Mouse (Mus musculus) lung, embryonic 15.5 days (tissue): Measurements from ENCODE around the gene Guca1b. TPM values are rescaled to one million over a fixed set of nuclear protein-coding genes. Genes with fewer than 3 reads are reported as not detected.
A peak's percentile ranks its signal among the peaks of the same experiment; 100 is the strongest.
"Not testable (repeated sequence)": the region's sequence is repeated elsewhere in the genome, so short reads cannot be mapped to it uniquely, and the experiment has no call there.

Source experiments
- ATAC-seq: fragments of 200-750 bp; cut with Nextera tagmentation; 2 replicates; pipeline ENCODE4 v1.8.0; 2017; ENCODE audit warnings: moderate number of reproducible peaks, borderline replicate concordance; ENCODE audit not compliant: low FRiP score, low TSS enrichment; ENCODE audit errors: extremely low read depth
- H3K27ac ChIP-seq: fragments of 300-500 bp; sonication (generic); 2 replicates; pipeline ENCODE4 v1.5.1; 2015; ENCODE audit warnings: moderate library complexity, mild to moderate bottlenecking, inconsistent platforms
- H3K27me3 ChIP-seq: fragments of 300-500 bp; sonication (generic); 2 replicates; pipeline ENCODE4 v1.6.1; 2015; ENCODE audit warnings: inconsistent platforms
- H3K36me3 ChIP-seq: fragments of 300-500 bp; sonication (generic); 2 replicates; pipeline ENCODE4 v1.6.1; 2015; ENCODE audit warnings: inconsistent platforms
- H3K4me1 ChIP-seq: fragments of 300-500 bp; sonication (generic); 2 replicates; pipeline ENCODE4 v1.6.1; 2015; ENCODE audit warnings: inconsistent platforms
- H3K4me2 ChIP-seq: fragments of 300-500 bp; sonication (generic); 2 replicates; pipeline ENCODE4 v1.6.1; 2015; ENCODE audit warnings: inconsistent platforms, mild to moderate bottlenecking, moderate library complexity
- H3K4me3 ChIP-seq: fragments of 300-500 bp; sonication (generic); 2 replicates; pipeline ENCODE4 v1.5.1; 2015; ENCODE audit warnings: mild to moderate bottlenecking, inconsistent platforms
- H3K9ac ChIP-seq: fragments of 300-500 bp; sonication (generic); 2 replicates; pipeline ENCODE4 v1.6.1; 2015; ENCODE audit warnings: inconsistent platforms
- H3K9me3 ChIP-seq: fragments of 300-500 bp; sonication (generic); 2 replicates; pipeline ENCODE4 v1.6.1; 2016; ENCODE audit warnings: inconsistent platforms
- WGBS: fragments of 180-500 bp; shearing (Covaris S2); methylation state at CpG from one replicate; pipeline ENCODE4 v1.1.7; 2015; 5-methylcytosine and 5-hydroxymethylcytosine counted together
- polyA plus RNA-seq: library from polyadenylated mRNA; unstranded; fragments of >200 nt; fragmentation: Nextera tagmentation; extraction: Ambion mirVana; gene quantifications from 2 replicates; pipeline ENCODE4 v1.2.1, GENCODE M21; 2015

The Guca1b gene
- polyA plus RNA-seq, 1 experiment from 2014 or later: 0.87 TPM

- H3K9ac ChIP-seq: no peak overlapping the region
- H3K4me3 ChIP-seq: no peak overlapping the region
- WGBS: 68% methylated on average over 4 of the region's 4 CpGs
- ATAC-seq: no peak
- H3K9me3 ChIP-seq: peaks cover 3% of the 10 kb centered on the region
- H3K4me1 ChIP-seq: no peaks in the 10 kb centered on the region
- H3K36me3 ChIP-seq: peaks cover 26% of the 10 kb centered on the region
- H3K27ac ChIP-seq: no peak overlapping the region
- no peak overlapping the region for H3K4me2 ChIP-seq
- H3K27me3 ChIP-seq: no peaks in the 10 kb centered on the region
Measured at GRCm38 (mm10) chr17:47383266-47383665, 1.9 kb upstream of the Guca1b start.

DNA sequence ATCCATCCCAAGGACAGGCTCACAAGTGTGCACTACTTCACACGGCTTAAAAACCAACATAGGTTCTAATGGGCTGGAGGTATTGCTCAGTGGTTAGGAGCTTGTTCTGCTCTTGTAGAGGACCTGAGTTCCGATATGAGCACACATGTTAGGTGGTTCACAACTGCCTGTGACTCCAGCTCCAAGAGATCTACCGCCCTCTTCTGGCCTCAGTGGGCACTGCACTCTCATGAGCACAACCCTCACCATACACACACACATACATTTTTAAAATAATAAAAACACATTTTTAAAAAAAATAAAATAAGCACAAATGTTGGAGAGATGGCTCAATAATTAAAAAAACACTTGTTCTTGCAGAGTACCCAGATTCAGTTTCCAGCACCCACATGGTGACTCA is 1.1 kb upstream of the Guca1b start:
- ATAC-seq: no peak
- H3K9me3 ChIP-seq: peaks cover 3% of the 10 kb centered on the region
- H3K4me3 ChIP-seq: no peak overlapping the region
- H3K4me1 ChIP-seq: no peaks in the 10 kb centered on the region
- 91% methylated on average over 3 of the region's 3 CpGs for WGBS
- H3K9ac ChIP-seq: no peak overlapping the region
- no peak overlapping the region for H3K27ac ChIP-seq
- peaks cover 20% of the 10 kb centered on the region for H3K36me3 ChIP-seq
- no peaks in the 10 kb centered on the region for H3K27me3 ChIP-seq
- no peak overlapping the region for H3K4me2 ChIP-seq

- H3K4me2 ChIP-seq: no peak overlapping the region
- no peaks in the 10 kb centered on the region for H3K4me1 ChIP-seq
- no peak overlapping the region for H3K9ac ChIP-seq
- no peaks in the 10 kb centered on the region for H3K27me3 ChIP-seq
- no peak overlapping the region for H3K27ac ChIP-seq
- 64% methylated on average over 4 of the region's 4 CpGs for WGBS
- H3K36me3 ChIP-seq: 0 out of 2 replicates have a peak, but pooled peaks cover 3% of the 10 kb centered on the region
- no peak overlapping the region for H3K4me3 ChIP-seq
- no peak for ATAC-seq
- H3K9me3 ChIP-seq: peaks cover 3% of the 10 kb centered on the region
Measured at GRCm38 (mm10) chr17:47386649-47387048, 1.5 kb downstream of the Guca1b start.

GRCm38 (mm10) chr17:47394223-47394869 is 9.2 kb downstream of the Guca1b start:
- no peak for ATAC-seq
- Histone ChIP-seq H3K9me3 (no peaks in the 10 kb centered on the region), H3K36me3 (no peaks in the 10 kb centered on the region), H3K9ac (no peak overlapping the region), H3K27ac (no peak overlapping the region), H3K4me1 (peaks cover 15% of the 10 kb centered on the region), H3K4me2 (peak overlapping the region; percentile 67), H3K27me3 (peaks cover 30% of the 10 kb centered on the region), H3K4me3 (peak overlapping the region; percentile 38)
- WGBS: 17% methylated on average over 24 of the region's 24 CpGs

DNA sequence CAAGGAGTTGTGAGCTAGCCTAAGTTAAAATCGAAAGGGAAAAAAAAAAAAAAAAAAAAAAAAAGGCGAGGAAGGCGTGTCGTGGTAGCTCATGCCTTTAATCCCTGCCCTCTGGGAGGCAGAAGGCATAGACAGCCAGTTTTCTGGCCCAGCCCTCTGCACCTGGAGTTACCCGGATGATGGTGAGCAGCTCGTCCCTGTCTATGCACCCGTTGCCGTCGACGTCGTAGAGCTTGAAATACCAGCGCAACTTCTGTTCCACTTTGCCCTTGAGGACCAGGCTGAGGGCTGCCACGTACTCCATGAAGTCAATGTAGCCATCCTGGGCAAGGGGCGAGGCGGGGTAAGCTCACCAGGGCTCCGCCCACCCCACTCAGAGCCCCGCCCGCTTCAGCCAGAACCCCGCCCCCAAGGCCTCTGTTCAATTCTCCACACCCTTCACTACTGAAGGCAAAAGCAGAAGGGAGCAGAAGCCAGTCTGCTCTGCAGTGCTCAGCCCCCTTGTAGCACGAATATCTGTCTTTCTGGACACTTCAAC is 10.3 kb downstream of the Guca1b start:
- Histone ChIP-seq H3K9ac (no peak overlapping the region), H3K27me3 (peaks cover 30% of the 10 kb centered on the region), H3K4me1 (peaks cover 15% of the 10 kb centered on the region), H3K4me2 (peak overlapping the region; percentile 67), H3K4me3 (peak overlapping the region; percentile 38), H3K9me3 (no peaks in the 10 kb centered on the region), H3K36me3 (no peaks in the 10 kb centered on the region), H3K27ac (no peak overlapping the region)
- peak; percentile 81 for ATAC-seq
- 3% methylated on average over 20 of the region's 20 CpGs for WGBS

DNA sequence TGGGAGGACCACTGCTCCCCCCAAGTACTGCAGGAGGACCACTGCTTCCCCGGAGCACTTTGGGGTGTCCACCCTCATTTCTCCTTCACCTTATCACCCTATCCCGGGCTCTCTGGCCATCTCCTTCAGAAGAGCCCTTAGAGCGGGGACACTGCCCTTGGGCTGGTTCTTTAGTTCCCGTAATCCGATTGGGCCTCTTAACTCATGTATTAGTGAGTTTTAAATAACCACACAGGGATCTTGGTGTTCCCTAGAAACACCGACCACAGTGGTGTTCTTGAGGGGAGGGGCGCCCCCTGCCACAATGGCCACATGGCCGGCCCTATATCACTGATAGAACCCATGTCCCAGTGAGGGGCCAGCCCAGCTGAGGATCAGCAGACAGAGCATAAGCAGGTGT is 13.9 kb downstream of the Guca1b start:
- Histone ChIP-seq H3K9me3 (no peaks in the 10 kb centered on the region), H3K4me1 (peaks cover 15% of the 10 kb centered on the region), H3K4me2 (no peak overlapping the region), H3K27me3 (peaks cover 27% of the 10 kb centered on the region), H3K36me3 (no peaks in the 10 kb centered on the region), H3K27ac (no peak overlapping the region), H3K4me3 (no peak overlapping the region), H3K9ac (no peak overlapping the region)
- ATAC-seq: no peak
- 79% methylated on average over 8 of the region's 8 CpGs for WGBS

DNA sequence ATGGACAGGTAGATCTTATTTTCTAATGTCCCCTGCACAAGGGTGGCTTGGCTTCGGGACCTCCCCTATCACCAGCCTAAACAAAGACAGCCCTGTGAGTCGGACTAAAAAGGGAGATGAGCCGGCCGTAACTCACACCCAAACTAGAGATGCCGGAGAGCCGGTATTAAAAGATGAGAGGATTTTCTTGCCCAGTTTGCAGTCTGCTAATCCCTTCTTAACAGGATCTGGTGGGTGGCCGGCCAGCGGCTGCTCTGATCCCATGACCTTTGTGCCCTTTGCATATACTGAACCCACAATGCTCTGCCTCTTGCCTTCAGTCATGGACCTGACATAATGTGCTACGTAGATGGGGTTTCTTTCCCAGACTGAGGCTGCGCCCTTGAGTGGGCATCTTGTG is 15.3 kb downstream of the Guca1b start, which contains the start of gene Guca1a:
Gene Guca1a, minus strand, starts transcription at position 134 of the 400 bp plus-strand sequence.
- H3K9me3 ChIP-seq: no peaks in the 10 kb centered on the region
- H3K36me3 ChIP-seq: no peaks in the 10 kb centered on the region
- no peak within 1 kb of the TSS for H3K4me2 ChIP-seq
- peaks cover 3% of the 10 kb centered on the region for H3K4me1 ChIP-seq
- H3K9ac ChIP-seq: no peak within 1 kb of the TSS
- no peak for ATAC-seq
- H3K27me3 ChIP-seq: peaks cover 14% of the 10 kb centered on the region; the same call in 1 of the 2 replicates
- 51% methylated on average over 10 of the region's 10 CpGs for WGBS
- no peak within 1 kb of the TSS for H3K27ac ChIP-seq
- H3K4me3 ChIP-seq: no peak within 1 kb of the TSS

- H3K9ac ChIP-seq: no peak overlapping the region
- no peaks in the 10 kb centered on the region for H3K9me3 ChIP-seq
- no peak overlapping the region for H3K4me2 ChIP-seq
- H3K27ac ChIP-seq: no peak overlapping the region
- no peak overlapping the region for H3K4me3 ChIP-seq
- H3K4me1 ChIP-seq: 0 out of 2 replicates have a peak, but pooled peaks cover 4% of the 10 kb centered on the region
- peaks cover 30% of the 10 kb centered on the region for H3K27me3 ChIP-seq
- no peaks in the 10 kb centered on the region for H3K36me3 ChIP-seq
- no peak for ATAC-seq
- WGBS: 63% methylated on average over 10 of the region's 10 CpGs
Measured at GRCm38 (mm10) chr17:47407717-47408557, 22.7 kb downstream of the Guca1b start.

- Histone ChIP-seq H3K4me2 (no peak overlapping the region), H3K4me1 (0 out of 2 replicates have a peak, but pooled peaks cover 4% of the 10 kb centered on the region), H3K36me3 (no peaks in the 10 kb centered on the region), H3K9ac (no peak overlapping the region), H3K27ac (no peak overlapping the region), H3K4me3 (no peak overlapping the region), H3K9me3 (no peaks in the 10 kb centered on the region), H3K27me3 (peaks cover 31% of the 10 kb centered on the region)
- 18% methylated on average over 8 of the region's 8 CpGs for WGBS
- peak; percentile 28; the same call in 1 of the 2 replicates for ATAC-seq
Measured at GRCm38 (mm10) chr17:47408558-47408898, 23.3 kb downstream of the Guca1b start.

GRCm38 (mm10) chr17:47409897-47410861 is 25.0 kb downstream of the Guca1b start:
- H3K9me3 ChIP-seq, H3K36me3 ChIP-seq, H3K27ac ChIP-seq, H3K4me1 ChIP-seq, H3K9ac ChIP-seq, ATAC-seq: not testable (repeated sequence)
- H3K4me3 ChIP-seq: peak overlapping the region; percentile 35
- 3% methylated on average over 74 of the region's 74 CpGs for WGBS
- H3K4me2 ChIP-seq: peak overlapping the region; percentile 68
- H3K27me3 ChIP-seq: peaks cover 31% of the 10 kb centered on the region

DNA sequence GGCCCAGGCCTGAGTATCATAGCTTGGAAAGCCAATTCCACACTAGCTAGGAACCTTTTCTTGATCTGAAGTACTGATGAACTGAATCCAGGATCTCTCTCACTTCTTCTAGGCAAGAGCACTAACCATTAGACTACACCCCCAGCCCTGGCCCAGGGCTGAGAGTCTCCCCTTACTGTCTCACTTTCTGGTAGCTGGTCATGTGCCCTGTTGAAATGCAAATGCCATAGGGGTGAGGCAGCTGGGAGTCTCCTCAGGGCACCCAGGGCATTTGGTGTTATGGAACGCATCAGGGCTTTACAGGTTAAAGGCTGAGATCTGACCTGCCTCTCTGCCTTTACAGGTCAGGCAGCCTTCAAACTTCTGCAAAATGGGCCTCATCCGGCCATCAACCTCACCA is 35.0 kb downstream of the Guca1b start:
- Histone ChIP-seq H3K4me2 (no peak overlapping the region), H3K9ac (no peak overlapping the region), H3K36me3 (no peaks in the 10 kb centered on the region), H3K4me1 (peaks cover 8% of the 10 kb centered on the region), H3K27ac (no peak overlapping the region), H3K27me3 (no peaks in the 10 kb centered on the region), H3K9me3 (no peaks in the 10 kb centered on the region), H3K4me3 (no peak overlapping the region)
- WGBS: 67% methylated on average over 2 of the region's 2 CpGs
- no peak for ATAC-seq
